Mouse (Mus musculus) adipocyte (in vitro differentiated cells): ENCODE measurements around the gene Mrpl50.
"Not testable (repeated sequence)": the region's sequence is repeated elsewhere in the genome, so short reads cannot be mapped to it uniquely, and the experiment has no call there.

Experiments
- DNase-seq: peaks from one replicate; pipeline ENCODE4 v3.0.0-alpha.2; 2016; ENCODE audit warnings: low spot score

Gene Mrpl50

GRCm38 (mm10) chr4:49520572-49521340 is at the start of gene Mrpl50, which contains the start of gene Zfp189:
Mrpl50 (minus strand) TSS chr4:49521093.
Zfp189 (plus strand) TSS chr4:49521176.
- DNase-seq = peak; percentile 97

- peak; percentile 75 for DNase-seq
These were observed 46.7 kb upstream of the Mrpl50 start for GRCm38 (mm10) chr4:49567613-49568012.

- DNase-seq = no peak
These were observed 39.3 kb upstream of the Mrpl50 start for GRCm38 (mm10) chr4:49559915-49560772.

GRCm38 (mm10) chr4:49558181-49558580 is 37.3 kb upstream of the Mrpl50 start:
- no peak for DNase-seq

- no peak for DNase-seq
These were observed 36.5 kb upstream of the Mrpl50 start for GRCm38 (mm10) chr4:49557375-49557774.

GRCm38 (mm10) chr4:49553380-49553779 is 32.5 kb upstream of the Mrpl50 start:
- DNase-seq = no peak

GRCm38 (mm10) chr4:49549383-49549782 is 28.5 kb upstream of the Mrpl50 start, which contains the start of gene Aldob:
Aldob (minus strand) TSS chr4:49549546.
- no peak for DNase-seq

- DNase-seq = no peak
These were observed 26.8 kb upstream of the Mrpl50 start for GRCm38 (mm10) chr4:49547544-49548219.

- no peak for DNase-seq
These were observed 26.1 kb upstream of the Mrpl50 start for GRCm38 (mm10) chr4:49546873-49547543.

GRCm38 (mm10) chr4:49546026-49546425 is 25.1 kb upstream of the Mrpl50 start:
- no peak for DNase-seq

GRCm38 (mm10) chr4:49540966-49541365 is 20.1 kb upstream of the Mrpl50 start:
- DNase-seq = no peak

GRCm38 (mm10) chr4:49539665-49540064 is 18.8 kb upstream of the Mrpl50 start:
- DNase-seq = peak; percentile 20

GRCm38 (mm10) chr4:49536671-49537070 is 15.8 kb upstream of the Mrpl50 start:
- no peak for DNase-seq

- DNase-seq = no peak
These were observed 14.9 kb upstream of the Mrpl50 start for GRCm38 (mm10) chr4:49535675-49536294.

GRCm38 (mm10) chr4:49535036-49535435 is 14.1 kb upstream of the Mrpl50 start:
- no peak for DNase-seq

GRCm38 (mm10) chr4:49522576-49522975 is 1.7 kb upstream of the Mrpl50 start:
- DNase-seq = no peak

GRCm38 (mm10) chr4:49521346-49521745 is 453 bp upstream of the Mrpl50 start:
- DNase-seq = no peak

- no peak for DNase-seq
These were observed 1.4 kb downstream of the Mrpl50 start for GRCm38 (mm10) chr4:49519476-49519875.

GRCm38 (mm10) chr4:49514441-49514840 is 6.5 kb downstream of the Mrpl50 start:
- no peak for DNase-seq

GRCm38 (mm10) chr4:49512636-49513035 is 8.3 kb downstream of the Mrpl50 start:
- no peak for DNase-seq

- not testable (repeated sequence) for DNase-seq
These were observed 10.6 kb downstream of the Mrpl50 start for GRCm38 (mm10) chr4:49510236-49510835.
